Mouse (Mus musculus) lung, postnatal 0 days (tissue): ENCODE measurements around the gene Tmem54. TPM values are rescaled to one million over a fixed set of nuclear protein-coding genes. Genes with fewer than 3 reads are reported as not detected.

ENCODE experiments used
- ATAC-seq: fragments of 200-750 bp; cut with Nextera tagmentation; 2 replicates; pipeline ENCODE4 v1.8.0; 2017; ENCODE audit warnings: moderate library complexity
- DNase-seq: peaks from one replicate; pipeline ENCODE4 v3.0.0-alpha.2; 2016; ENCODE audit warnings: low spot score
- H3K27ac ChIP-seq: fragments of 300-500 bp; sonication (generic); 2 replicates; pipeline ENCODE4 v1.5.1; 2014; ENCODE audit warnings: antibody characterized with exemption, mild to moderate bottlenecking, low read length, mixed read lengths
- H3K27me3 ChIP-seq: fragments of 300-500 bp; sonication (generic); replicated peaks from 2 replicates; pipeline ENCODE4 v1.6.1; 2014; ENCODE audit warnings: low read length, mixed read lengths; ENCODE audit not compliant: insufficient read depth
- H3K36me3 ChIP-seq: fragments of 300-500 bp; sonication (generic); 2 replicates; pipeline ENCODE4 v1.6.1; 2014; ENCODE audit warnings: low read length, mixed read lengths; ENCODE audit not compliant: insufficient read depth
- H3K4me1 ChIP-seq: fragments of 300-500 bp; sonication (generic); 2 replicates; pipeline ENCODE4 v1.6.1; 2014; ENCODE audit warnings: antibody characterized with exemption, low read depth, low read length, mixed read lengths; ENCODE audit not compliant: insufficient read depth
- H3K4me2 ChIP-seq: fragments of 300-500 bp; sonication (generic); replicated peaks from 2 replicates; pipeline ENCODE4 v1.6.1; 2014; ENCODE audit warnings: low read depth, mild to moderate bottlenecking, low read length, moderate library complexity, mixed read lengths
- H3K4me3 ChIP-seq: fragments of 300-500 bp; sonication (generic); 2 replicates; pipeline ENCODE4 v1.5.1; 2014; ENCODE audit warnings: low read depth, low read length
- H3K9ac ChIP-seq: fragments of 300-500 bp; sonication (generic); replicated peaks from 2 replicates; pipeline ENCODE4 v1.6.1; 2014; ENCODE audit warnings: low read depth, mild to moderate bottlenecking
- H3K9me3 ChIP-seq: fragments of 300-500 bp; sonication (generic); 2 replicates; pipeline ENCODE4 v1.6.1; 2016; ENCODE audit warnings: low read length, mixed read lengths
- CTCF ChIP-seq: IDR thresholded peaks from 2 replicates; pipeline ENCODE4 v1.5.1; 2016; ENCODE audit warnings: antibody characterized with exemption, mild to moderate bottlenecking
- EP300 ChIP-seq: IDR thresholded peaks from 2 replicates; pipeline ENCODE4 v1.6.1; 2016; ENCODE audit warnings: antibody characterized with exemption, mild to moderate bottlenecking, control low read depth
- WGBS: fragments of 180-500 bp; shearing (Covaris S2); extraction: QIAGEN DNeasy Blood & Tissue Kit; methylation state at CpG from one replicate; pipeline ENCODE4 v1.1.7; 2014; 5-methylcytosine and 5-hydroxymethylcytosine counted together
- polyA plus RNA-seq: library from polyadenylated mRNA; unstranded; fragments of >200 nt; fragmentation: Nextera tagmentation; extraction: Ambion mirVana; gene quantifications from 2 replicates; pipeline ENCODE4 v1.2.1, GENCODE M21; 2015

The Tmem54 gene
- polyA plus RNA-seq, 1 experiment from 2014 or later = 2.4 TPM

- Histone ChIP-seq H3K4me3 (no peak overlapping the region), H3K9ac (no peak overlapping the region), H3K27me3 (peaks cover 15% of the 10 kb centered on the region; the same call in 1 of the 2 replicates), H3K4me1 (0 out of 2 replicates have a peak, but pooled peaks cover 9% of the 10 kb centered on the region), H3K27ac (no peak overlapping the region), H3K4me2 (no peak overlapping the region), H3K9me3 (no peaks in the 10 kb centered on the region), H3K36me3 (no peaks in the 10 kb centered on the region)
- TF ChIP-seq CTCF = no peak
- no peak for TF ChIP-seq EP300
- ATAC-seq (no peak), DNase-seq (no peak)
- WGBS = 81% methylated on average over 5 of the region's 5 CpGs
These were observed 34.3 kb downstream of the Tmem54 start for GRCm38 (mm10) chr4:129139642-129140041.

GRCm38 (mm10) chr4:129140808-129141207 lies 35.5 kb downstream of the Tmem54 start:
- Histone ChIP-seq H3K4me2 (no peak overlapping the region), H3K27me3 (peaks cover 9% of the 10 kb centered on the region; the same call in 1 of the 2 replicates), H3K36me3 (no peaks in the 10 kb centered on the region), H3K27ac (no peak overlapping the region), H3K9ac (no peak overlapping the region), H3K9me3 (no peaks in the 10 kb centered on the region), H3K4me1 (0 out of 2 replicates have a peak, but pooled peaks cover 9% of the 10 kb centered on the region), H3K4me3 (no peak overlapping the region)
- no peak for TF ChIP-seq EP300
- TF ChIP-seq CTCF = no peak
- 68% methylated on average over 4 of the region's 4 CpGs for WGBS
- ATAC-seq (no peak), DNase-seq (no peak)

- Histone ChIP-seq H3K36me3 (no peaks in the 10 kb centered on the region), H3K4me3 (no peak overlapping the region), H3K9ac (no peak overlapping the region), H3K27ac (no peak overlapping the region), H3K9me3 (no peaks in the 10 kb centered on the region), H3K27me3 (peaks cover 9% of the 10 kb centered on the region; the same call in 1 of the 2 replicates), H3K4me1 (0 out of 2 replicates have a peak, but pooled peaks cover 6% of the 10 kb centered on the region), H3K4me2 (no peak overlapping the region)
- ATAC-seq = no peak; the same call in 1 of the 2 replicates
- no peak for DNase-seq
- no peak for TF ChIP-seq EP300
- no peak for TF ChIP-seq CTCF
- 73% methylated on average over 17 of the region's 17 CpGs for WGBS
These were observed 36.5 kb downstream of the Tmem54 start for GRCm38 (mm10) chr4:129141560-129142438.

GRCm38 (mm10) chr4:129142439-129143045 lies 37.2 kb downstream of the Tmem54 start:
- H3K9ac ChIP-seq = no peak overlapping the region
- TF ChIP-seq CTCF = no peak
- TF ChIP-seq EP300 = no peak

GRCm38 (mm10) chr4:129143509-129143908 lies 38.2 kb downstream of the Tmem54 start:
- no peaks in the 10 kb centered on the region for H3K27me3 ChIP-seq
- no peaks in the 10 kb centered on the region for H3K36me3 ChIP-seq
- H3K9me3 ChIP-seq = no peaks in the 10 kb centered on the region
- no peak overlapping the region for H3K4me2 ChIP-seq
- no peak for ATAC-seq
- no peak for DNase-seq
- no peaks in the 10 kb centered on the region for H3K4me1 ChIP-seq
- no peak overlapping the region for H3K4me3 ChIP-seq
- H3K27ac ChIP-seq = no peak overlapping the region
- no peak overlapping the region for H3K9ac ChIP-seq
- no peak for TF ChIP-seq CTCF
- WGBS = 78% methylated on average over 5 of the region's 5 CpGs

More at GRCm38 (mm10) chr4:129142439-129143045, 37.2 kb downstream of the Tmem54 start:
- H3K4me2 ChIP-seq = no peak overlapping the region
- no peaks in the 10 kb centered on the region for H3K36me3 ChIP-seq
- no peak overlapping the region for H3K4me3 ChIP-seq
- H3K27me3 ChIP-seq = 0 out of 2 replicates have a peak, but pooled peaks cover 5% of the 10 kb centered on the region
- H3K4me1 ChIP-seq = no peaks in the 10 kb centered on the region
- DNase-seq = no peak
- 76% methylated on average over 11 of the region's 11 CpGs for WGBS
- no peaks in the 10 kb centered on the region for H3K9me3 ChIP-seq
- ATAC-seq = no peak
- no peak overlapping the region for H3K27ac ChIP-seq
